Mouse (Mus musculus) G1E-ER4 (cell line): ENCODE data around the gene Jhy. TPM values are rescaled to one million over a fixed set of nuclear protein-coding genes. Genes with fewer than 3 reads are reported as not detected.

Experiments used
- GATA1 ChIP-seq: IDR thresholded peaks from one replicate; pipeline ENCODE4 v1.8.0; 2012; ENCODE audit warnings: low read length, inconsistent platforms
- polyA plus RNA-seq: library from polyadenylated mRNA; stranded (reverse); fragments of >175 nt; gene quantifications from 2 replicates; pipeline ENCODE4 v1.2.3, GENCODE M21; 2012

The Jhy gene
- not detected in 2 replicates for polyA plus RNA-seq

GRCm38 (mm10) chr9:40963586-40964417, at the start of gene Jhy:
Gene Jhy (minus strand): TSS chr9:40964118.
- TF ChIP-seq GATA1 = no peak

DNA sequence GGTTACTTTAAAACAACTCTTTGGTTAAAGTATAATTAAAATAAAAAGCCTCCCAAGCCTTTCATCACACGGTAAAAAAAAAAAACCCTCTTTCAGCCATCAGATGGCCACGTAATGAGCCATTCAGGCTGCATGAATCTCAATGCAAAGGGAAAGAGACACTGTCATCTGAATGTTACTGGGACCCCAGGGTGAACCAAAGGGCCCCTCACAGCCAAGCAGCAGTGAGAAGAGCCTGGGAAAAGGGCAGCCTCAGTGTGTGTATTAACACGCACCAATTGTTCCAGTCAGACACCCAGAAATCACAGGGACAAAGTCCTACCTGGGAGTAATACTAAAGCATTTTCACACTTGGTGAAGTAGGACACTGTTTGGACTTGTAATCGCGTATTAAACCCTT, 48.5 kb upstream of the Jhy start:
- TF ChIP-seq GATA1 = no peak

DNA sequence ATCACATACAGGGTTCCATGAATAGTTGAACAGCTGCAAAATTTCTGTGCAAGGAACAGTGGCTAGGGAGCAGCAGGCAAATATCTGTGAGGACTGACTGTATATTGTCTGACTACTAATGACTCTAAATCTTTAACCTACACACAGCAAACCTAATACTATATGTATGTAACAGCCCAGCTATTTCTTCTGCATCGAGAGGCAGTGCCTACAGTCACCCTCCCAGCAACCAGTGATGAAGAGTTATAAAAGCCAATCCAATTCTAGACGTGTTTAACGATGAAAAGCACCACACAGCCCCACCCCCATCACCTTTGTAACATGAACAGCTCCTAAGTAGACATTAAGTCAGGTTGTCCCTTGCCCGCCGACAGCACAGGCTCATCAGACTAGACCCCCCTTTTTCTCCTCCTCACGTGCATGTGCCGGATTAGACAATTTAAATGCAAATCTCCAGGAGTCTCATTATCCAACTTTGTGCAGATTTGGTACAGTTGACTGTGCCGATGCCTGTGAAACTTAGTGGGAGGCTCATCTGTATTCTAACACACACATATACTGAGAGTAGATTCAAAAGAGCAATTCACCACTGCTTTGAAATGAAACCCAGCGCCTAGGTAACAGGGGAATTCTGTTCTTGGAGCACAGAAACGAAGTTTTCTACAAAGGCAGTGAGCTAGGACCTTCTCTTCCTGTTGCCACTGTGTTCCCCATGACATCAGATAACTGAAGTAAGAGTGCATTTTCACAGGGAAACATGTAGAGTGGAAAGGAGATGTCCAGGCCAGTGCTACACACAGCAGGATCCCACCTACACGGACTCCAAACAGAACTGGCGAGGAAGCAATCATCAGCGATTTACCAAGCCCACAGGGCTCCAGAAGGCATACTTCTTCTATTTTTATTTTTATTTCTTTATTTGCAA, 47.9 kb upstream of the Jhy start:
- no peak for TF ChIP-seq GATA1

GRCm38 (mm10) chr9:41007785-41008184, 43.9 kb upstream of the Jhy start:
- no peak for TF ChIP-seq GATA1

GRCm38 (mm10) chr9:41004415-41004814, 40.5 kb upstream of the Jhy start, which contains the start of gene Crtam:
Gene Crtam (minus strand): TSS chr9:41004628.
- TF ChIP-seq GATA1 = no peak

- TF ChIP-seq GATA1 = no peak
Observed at GRCm38 (mm10) chr9:40997116-40997779, 33.3 kb upstream of the Jhy start.

DNA sequence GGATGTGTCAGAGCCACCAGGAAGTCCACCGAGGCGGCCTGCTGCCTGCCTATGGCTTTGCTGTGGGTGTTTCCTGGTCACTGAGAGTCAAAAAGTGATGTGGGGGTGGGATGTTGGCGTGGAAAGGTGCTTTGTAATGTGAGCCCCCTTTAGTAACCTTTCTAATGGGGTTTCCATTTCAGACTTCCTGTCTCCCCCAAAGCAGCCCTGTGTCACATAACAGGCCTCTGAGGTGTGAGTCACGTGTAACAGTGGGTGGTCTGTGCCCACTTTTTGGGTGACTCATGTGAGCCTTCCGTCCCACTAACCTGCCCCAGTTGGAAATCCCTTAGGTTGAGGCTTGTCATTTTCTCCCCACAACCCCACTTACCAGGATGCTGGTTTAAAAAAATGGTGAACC, 30.2 kb upstream of the Jhy start:
- TF ChIP-seq GATA1 = no peak

- TF ChIP-seq GATA1 = no peak
Observed at GRCm38 (mm10) chr9:40991511-40991910, 27.6 kb upstream of the Jhy start.

DNA sequence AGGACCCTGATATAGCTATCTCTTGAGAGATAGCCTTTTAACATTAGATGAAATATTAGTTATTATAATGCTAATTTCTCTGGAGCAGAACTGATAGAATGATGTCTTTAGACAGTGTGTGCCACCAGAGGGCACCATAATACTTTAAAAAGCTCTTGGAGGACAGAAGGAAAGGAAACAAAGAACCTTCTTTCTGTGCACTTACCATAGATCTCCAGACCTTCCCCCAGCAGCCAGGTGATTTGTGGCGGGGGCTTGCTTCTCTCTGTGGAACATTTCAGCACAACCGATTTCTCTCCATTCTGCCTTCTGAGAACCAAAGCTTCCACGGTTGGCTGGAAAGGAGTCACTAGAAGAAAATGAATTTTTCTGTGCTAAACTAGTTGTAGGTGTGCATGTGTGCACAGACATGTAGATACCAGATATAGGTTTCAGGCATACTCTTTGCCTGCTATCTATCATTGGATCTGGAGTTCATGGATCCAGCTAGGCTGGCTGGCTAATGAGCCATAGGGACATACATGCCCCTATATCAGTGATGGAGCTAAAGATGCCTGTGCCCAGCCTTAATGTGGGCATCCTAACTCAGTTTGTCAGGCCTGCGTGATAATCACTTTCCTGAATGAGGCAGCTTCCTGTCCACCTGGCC, 26.1 kb upstream of the Jhy start:
- no peak for TF ChIP-seq GATA1

DNA sequence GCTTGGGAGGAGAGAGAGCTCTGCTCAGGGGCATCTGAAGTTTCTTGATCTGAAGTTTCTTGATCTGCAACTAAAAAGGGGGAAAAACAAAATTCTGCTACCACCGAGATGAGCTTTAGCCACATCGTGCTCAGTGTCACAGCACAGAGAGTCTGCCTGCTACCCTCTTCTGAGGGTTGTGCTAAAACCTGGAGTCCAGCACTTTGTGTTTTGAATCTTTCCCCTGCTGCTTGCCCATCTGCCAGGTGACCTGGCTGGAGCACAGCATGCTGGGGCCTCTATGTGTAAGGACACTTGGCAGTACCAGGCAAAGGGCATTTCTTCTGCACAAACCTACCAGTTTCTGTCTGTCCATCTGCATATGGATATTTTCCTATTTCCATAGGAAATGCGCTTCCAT, 20.4 kb upstream of the Jhy start:
- no peak for TF ChIP-seq GATA1

- TF ChIP-seq GATA1 = no peak
Observed at GRCm38 (mm10) chr9:40983758-40984157, 19.8 kb upstream of the Jhy start.

- no peak for TF ChIP-seq GATA1
Observed at GRCm38 (mm10) chr9:40982480-40982879, 18.6 kb upstream of the Jhy start.

GRCm38 (mm10) chr9:40974042-40974801, 10.3 kb upstream of the Jhy start:
- TF ChIP-seq GATA1 = no peak

DNA sequence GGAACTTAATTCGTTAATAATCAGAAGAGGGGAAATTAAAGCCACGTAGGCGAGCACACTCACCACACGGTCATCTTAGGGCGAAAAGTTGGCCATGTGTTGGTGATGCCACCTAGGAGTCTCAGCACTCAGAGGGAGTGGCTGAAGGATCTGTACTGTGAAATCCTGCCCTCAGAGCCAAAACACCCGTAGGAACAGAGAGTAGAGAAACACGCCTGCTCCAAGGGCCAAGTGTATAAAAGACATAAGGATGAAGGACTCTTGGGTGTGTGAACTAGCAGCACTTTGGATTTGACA, 448 bp upstream of the Jhy start:
- no peak for TF ChIP-seq GATA1

- TF ChIP-seq GATA1 = no peak
Observed at GRCm38 (mm10) chr9:40961401-40961800, 2.5 kb downstream of the Jhy start.
